Mouse (Mus musculus) thymus, postnatal 36 days (tissue): ENCODE measurements around the gene Sephs2.
"Not testable (repeated sequence)": the region's sequence is repeated elsewhere in the genome, so short reads cannot be mapped to it uniquely, and the experiment has no call there.

ENCODE experiments used
- DNase-seq, 2 experiments: peaks; one replicate each; pipeline ENCODE4 v3.0.0; 2022; ENCODE audit warnings: mixed read lengths in 2 of 2

Sephs2 gene

DNA sequence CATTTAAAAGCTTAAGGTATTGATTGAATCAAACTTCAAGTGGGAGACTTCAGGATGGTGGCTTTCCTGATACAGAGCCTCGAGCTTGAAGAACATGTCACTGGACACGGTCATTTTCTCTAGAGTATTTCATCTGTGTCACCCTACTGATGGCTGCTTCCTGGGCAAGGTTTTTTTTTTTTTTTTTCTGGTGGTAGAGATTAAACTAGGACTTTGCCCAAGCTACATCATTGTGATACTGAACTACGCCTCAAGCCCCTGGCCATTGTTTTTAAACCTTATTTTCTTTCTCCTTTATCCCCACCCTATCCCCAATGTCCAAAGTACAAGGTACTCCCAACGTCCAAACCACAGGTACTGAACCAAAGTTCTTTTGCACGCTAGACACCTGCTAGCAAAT lies 3.2 kb downstream of the Sephs2 start:
- no peak for DNase-seq

DNA sequence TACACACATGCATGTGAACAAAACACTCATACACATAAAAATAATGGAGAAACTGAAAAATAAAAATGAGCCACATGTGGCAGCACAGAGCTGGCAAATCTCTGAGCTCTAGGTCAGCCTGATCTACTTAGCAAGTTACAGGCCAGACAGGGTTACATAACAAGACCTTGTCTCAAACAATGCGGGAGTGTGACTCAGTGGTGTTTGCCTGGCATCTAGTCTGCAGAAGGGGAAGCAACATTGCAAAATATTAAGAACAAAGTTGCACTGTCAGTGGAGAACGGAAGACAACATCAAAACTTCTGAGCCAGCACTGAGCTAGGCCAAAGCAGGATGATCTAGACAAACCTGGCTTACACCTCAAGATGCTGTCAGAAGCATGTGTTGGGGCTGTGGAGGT lies 3.6 kb downstream of the Sephs2 start:
- no peak for DNase-seq

- no peak for DNase-seq
Observed at GRCm38 (mm10) chr7:127263526-127263925, 10.3 kb downstream of the Sephs2 start.

DNA sequence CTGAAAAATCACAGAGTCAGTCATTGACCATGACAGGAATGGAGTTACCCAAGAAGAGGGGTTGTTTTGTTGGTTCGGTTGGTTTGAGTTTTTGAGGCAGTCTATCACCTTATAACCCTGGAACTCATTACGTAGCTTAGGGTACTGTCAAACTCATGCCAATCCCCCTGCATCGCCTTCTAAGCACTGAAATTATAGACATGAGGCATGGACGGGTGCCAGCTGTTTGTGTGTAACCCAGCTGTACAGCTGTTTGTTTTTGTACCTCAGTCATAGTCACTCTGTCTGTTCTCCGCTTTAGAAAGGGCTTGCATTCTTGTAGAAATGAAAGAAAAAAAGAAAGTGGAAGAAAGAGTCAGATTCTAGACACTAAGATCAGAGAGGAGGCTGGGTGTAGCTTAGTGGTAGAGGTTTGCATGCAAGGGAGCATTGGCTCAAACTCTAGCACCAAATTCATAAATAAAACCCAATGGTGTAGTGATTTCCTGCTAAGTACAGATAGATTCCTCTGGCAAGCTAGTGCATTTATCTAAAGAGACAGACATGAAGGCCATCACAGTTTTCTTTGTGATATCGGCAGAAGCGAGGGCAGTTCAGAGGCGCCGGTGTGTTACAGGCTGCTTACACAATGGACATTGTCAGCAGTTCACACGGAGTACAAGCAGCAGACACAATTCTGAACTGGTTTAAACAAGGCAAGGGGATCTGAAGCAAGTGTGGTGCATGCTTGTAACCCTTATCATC lies 11.5 kb downstream of the Sephs2 start:
- no peak for DNase-seq

DNA sequence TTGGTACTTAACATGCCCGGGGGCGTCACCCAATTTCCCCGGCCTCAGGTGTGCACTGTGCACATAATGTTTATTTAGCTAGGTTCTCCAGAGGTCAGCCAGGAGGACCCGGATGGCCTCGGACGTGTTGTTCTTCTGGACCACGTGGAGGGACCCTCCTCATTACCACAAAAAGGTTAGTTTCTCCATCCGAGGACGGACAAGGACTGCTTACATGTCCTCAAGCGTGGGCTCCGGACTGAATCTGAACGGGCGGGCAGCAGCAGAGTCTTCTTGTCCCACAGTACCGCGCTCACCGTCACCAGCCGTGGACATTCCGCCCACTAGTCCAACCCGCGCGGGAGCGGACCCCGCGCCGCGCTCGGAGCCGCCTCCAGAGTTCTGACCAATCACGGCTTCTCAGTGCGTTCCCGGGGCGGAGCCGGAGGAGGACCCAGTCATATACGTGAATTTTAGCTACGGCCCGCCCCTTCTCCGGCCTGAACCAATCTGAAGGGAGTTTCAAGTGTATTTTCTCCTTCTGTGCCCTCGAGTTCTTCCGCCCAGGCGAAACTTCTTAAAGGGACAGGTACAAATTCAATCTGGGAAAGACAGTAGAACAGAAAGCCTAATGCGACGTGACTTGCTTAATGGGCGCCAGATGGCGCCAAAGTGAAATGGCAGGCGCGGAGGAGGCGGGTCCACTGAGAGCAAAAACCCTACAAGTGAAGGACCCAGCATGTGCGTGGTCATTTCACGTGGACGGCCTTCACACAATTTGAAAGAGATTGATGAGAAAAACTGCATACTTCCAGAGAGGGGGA lies 13.3 kb downstream of the Sephs2 start, which contains the start of gene Dctpp1:
Gene Dctpp1, minus strand, starts transcription at position 401 of the 803 bp plus-strand sequence.
- peak; percentile 96 to 98 for DNase-seq

DNA sequence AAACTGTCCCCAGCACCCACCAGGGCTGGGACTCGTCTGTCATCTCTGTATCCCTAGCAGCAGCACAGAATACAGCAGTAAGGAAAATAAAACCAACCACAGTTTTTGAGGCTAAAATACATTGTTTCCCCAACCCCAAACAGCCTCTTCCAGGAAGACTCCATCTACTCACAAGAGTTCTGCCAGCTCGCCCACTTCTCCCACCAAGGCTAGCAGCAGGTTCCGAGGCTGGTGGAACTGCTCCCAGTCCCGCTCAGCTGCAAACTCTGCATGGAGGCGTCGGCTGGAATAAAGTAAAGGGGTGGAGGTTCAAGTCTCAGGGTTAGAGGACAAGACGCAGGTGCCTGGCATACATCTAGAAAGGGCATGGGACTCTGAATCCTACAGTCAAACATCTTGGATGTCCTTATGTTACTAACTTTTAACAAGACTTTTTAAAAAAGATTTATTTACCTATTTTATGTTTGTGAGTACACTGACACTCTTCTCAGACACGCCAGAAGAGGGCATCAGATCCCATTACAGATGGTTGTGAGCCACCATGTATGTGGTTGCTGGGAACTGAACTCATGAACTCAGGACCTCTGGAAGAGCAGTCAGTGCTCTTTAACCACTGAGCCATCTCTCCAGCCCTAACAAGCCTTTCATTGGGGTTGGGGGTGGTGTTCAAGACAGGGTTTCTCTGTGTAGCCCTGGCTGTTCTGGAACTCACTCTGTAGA lies 14.5 kb downstream of the Sephs2 start:
- DNase-seq = no peak

DNA sequence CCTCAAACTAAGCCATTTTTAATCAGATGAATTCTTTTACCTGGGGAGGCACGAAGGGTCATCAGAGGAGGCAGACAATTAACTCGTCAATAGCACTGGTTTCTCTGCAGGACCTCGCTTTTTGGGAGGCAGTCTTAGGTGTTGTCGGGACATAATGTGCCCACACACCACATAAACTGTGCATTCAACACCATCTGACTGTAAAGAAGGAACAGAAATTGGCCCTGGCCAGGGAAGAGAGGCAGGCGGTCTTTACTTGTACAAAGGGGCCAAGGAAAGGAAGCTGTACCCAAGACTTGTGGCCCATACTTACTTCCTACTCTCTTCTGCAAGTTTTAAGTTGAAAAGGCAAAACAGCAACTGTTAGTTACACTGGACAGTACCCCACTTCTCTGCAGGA lies 17.3 kb downstream of the Sephs2 start:
- DNase-seq = no peak

GRCm38 (mm10) chr7:127255965-127256364 lies 17.9 kb downstream of the Sephs2 start:
- no peak for DNase-seq

GRCm38 (mm10) chr7:127255008-127255407 lies 18.8 kb downstream of the Sephs2 start:
- no peak for DNase-seq

- DNase-seq = peak; percentile 93 to 96
Observed at GRCm38 (mm10) chr7:127253821-127254769, 19.8 kb downstream of the Sephs2 start.

GRCm38 (mm10) chr7:127253341-127253740 lies 20.5 kb downstream of the Sephs2 start:
- peak in 1 of 2 experiments; percentile 30 for DNase-seq

DNA sequence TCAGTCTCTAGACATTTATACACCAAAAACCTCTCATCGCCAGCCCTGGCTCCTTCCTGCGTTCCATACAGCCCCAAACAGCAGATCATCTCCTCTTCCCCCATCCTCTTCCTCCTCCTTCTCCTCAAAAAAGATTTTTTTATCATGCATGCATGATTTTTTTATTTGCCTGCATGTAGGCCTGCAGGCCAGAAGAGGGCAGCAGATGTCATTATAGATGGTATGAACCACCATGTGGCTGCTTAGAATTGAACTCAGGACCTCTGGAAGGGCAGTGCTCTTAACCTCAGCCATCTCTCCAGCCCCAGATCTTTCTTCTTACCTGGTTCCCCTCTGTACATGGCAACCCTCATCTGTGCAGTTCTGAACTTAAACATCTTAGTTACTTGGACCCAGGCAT lies 21.4 kb downstream of the Sephs2 start:
- DNase-seq = peak; percentile 37 to 38

DNA sequence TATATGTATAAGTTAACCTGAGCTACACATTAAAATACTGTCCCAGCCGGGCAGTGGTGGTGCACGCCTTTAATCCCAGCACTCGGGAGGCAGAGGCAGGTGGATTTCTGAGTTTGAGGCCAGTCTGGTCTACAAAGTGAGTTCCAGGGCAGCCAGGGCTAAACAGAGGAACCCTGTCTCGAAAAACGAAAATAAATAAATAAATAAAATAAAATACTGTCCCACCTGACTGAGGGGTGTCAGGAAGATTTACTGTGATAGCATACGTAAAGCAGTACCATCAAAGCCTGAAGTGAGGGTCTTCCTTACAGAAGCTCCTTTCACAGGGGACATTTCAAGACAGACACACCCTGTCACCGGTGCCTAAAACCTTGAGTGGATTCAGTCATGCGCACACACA lies 23.3 kb downstream of the Sephs2 start:
- not testable (repeated sequence) for DNase-seq

DNA sequence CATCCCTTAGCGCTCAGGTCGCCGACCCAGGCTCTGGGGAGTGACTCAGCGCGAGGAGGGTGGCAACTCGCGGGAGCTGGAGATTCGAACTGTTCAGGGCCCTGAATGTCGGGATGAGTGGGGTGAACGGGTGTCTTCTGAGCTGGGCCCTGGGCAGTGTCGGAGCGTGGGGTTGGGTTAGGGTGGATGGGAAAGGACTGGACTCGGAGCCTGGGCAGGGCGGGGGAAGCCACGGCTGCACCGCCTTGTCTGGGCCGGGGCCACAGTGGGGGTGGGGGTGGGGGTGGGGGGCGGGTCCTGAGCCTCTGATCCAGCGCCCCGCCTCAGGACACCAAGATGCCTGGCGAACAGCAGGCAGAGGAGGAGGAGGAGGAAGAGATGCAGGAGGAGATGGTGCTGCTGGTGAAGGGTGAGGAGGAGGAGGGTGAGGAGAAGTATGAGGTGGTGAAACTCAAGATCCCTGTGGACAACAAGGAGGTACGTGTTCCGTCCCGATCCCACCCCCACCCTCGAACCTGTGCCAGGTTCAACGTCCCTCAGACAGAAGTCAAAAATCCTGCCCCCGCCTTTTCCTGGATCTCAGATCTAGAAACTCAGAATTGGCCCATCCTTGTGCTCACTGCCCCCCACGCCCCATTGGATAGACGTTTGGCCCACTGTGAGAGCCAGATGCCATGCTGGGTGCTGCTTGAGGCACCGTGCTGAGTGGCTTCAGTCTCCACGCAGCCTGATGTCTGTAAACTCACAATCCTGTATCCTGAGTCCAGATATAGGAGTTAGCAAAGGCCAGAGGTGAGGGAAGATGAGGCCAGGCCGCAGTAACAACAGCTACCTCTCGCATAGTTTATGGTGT lies 29.0 kb downstream of the Sephs2 start:
- no peak for DNase-seq

- DNase-seq = peak; percentile 94 to 95
Observed at GRCm38 (mm10) chr7:127243870-127244657, 29.8 kb downstream of the Sephs2 start, which contains the start of gene Zfp771. TSS of gene Zfp771 (plus strand) at chr7:127244274.

DNA sequence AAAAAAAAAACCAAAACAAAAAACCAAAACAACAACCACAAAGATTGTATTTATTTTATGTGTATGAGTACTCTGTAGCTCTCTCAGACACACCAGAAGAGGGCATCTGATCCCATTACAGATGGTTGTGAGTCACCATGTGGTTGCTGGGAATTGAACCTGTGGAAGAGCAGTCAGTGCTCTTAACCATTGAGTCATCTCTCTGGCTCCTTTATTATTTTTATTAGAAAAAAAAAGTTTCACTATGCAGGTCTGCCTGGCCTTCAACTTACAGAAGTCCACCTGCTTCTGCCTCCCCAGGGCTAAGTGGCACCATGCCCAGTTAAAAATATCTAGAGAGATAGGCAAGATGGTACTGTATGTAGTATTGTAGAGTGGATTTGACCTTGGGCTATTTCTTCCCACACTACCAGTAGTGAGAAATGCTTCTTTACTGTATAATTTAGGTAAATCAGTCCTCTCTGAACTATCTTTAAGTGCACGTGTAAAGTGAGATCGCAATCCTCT lies 30.4 kb downstream of the Sephs2 start:
- no peak for DNase-seq

GRCm38 (mm10) chr7:127234777-127235176 lies 39.1 kb downstream of the Sephs2 start:
- no peak for DNase-seq

DNA sequence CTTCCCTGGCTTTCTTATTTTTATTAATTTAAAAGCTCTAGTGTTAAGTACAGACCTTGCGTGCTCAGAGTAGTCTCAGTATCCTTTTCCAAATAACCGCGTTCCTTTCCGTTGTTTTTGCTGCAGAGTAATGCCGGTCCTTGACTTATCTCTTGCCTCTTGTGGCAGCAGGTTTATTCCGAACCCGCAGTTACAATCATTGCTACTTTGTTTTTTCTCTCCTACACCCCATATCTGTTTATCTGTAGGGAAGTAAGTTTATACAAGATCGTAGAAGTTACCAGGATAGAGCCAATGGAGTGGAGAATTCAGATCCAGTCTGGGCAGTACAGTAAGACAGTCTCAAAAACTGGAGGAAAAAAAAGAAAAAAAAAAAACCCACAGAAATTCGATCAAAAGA lies 40.1 kb downstream of the Sephs2 start:
- DNase-seq = no peak

DNA sequence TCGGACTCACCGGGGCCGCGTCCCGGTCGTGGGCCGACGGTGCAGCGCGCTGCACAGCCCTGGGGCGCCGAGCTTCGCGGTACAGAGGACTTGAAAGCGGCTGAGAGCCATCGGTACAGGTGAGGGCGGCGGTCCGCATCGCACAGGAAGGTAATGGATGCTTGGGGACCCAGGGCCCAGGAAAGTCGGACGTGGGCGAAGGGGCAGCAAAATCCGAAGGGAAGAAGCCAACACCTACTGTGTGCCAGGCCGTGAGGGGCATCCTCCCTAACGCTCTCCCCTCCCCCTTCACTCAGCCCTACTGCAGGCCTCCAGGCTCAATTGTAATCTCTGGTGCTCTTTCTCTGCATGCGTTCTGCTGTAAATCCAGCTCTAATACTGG lies 40.5 kb downstream of the Sephs2 start:
- no peak for DNase-seq
